Mouse (Mus musculus) lung, postnatal 0 days (tissue): ENCODE results near the gene Bola1. TPM values are rescaled to one million over a fixed set of nuclear protein-coding genes. Genes with fewer than 3 reads are reported as not detected.
A peak's percentile ranks its signal among the peaks of the same experiment; 100 is the strongest.

ENCODE experiments used
- ATAC-seq: fragments of 200-750 bp; cut with Nextera tagmentation; 2 replicates; pipeline ENCODE4 v1.8.0; 2017; ENCODE audit warnings: moderate library complexity
- DNase-seq: peaks from one replicate; pipeline ENCODE4 v3.0.0-alpha.2; 2016; ENCODE audit warnings: low spot score
- H3K27ac ChIP-seq: fragments of 300-500 bp; sonication (generic); 2 replicates; pipeline ENCODE4 v1.5.1; 2014; ENCODE audit warnings: antibody characterized with exemption, mild to moderate bottlenecking, low read length, mixed read lengths
- H3K27me3 ChIP-seq: fragments of 300-500 bp; sonication (generic); replicated peaks from 2 replicates; pipeline ENCODE4 v1.6.1; 2014; ENCODE audit warnings: low read length, mixed read lengths; ENCODE audit not compliant: insufficient read depth
- H3K36me3 ChIP-seq: fragments of 300-500 bp; sonication (generic); 2 replicates; pipeline ENCODE4 v1.6.1; 2014; ENCODE audit warnings: low read length, mixed read lengths; ENCODE audit not compliant: insufficient read depth
- H3K4me1 ChIP-seq: fragments of 300-500 bp; sonication (generic); 2 replicates; pipeline ENCODE4 v1.6.1; 2014; ENCODE audit warnings: antibody characterized with exemption, low read depth, low read length, mixed read lengths; ENCODE audit not compliant: insufficient read depth
- H3K4me2 ChIP-seq: fragments of 300-500 bp; sonication (generic); replicated peaks from 2 replicates; pipeline ENCODE4 v1.6.1; 2014; ENCODE audit warnings: low read depth, mild to moderate bottlenecking, low read length, moderate library complexity, mixed read lengths
- H3K4me3 ChIP-seq: fragments of 300-500 bp; sonication (generic); 2 replicates; pipeline ENCODE4 v1.5.1; 2014; ENCODE audit warnings: low read depth, low read length
- H3K9ac ChIP-seq: fragments of 300-500 bp; sonication (generic); replicated peaks from 2 replicates; pipeline ENCODE4 v1.6.1; 2014; ENCODE audit warnings: low read depth, mild to moderate bottlenecking
- H3K9me3 ChIP-seq: fragments of 300-500 bp; sonication (generic); 2 replicates; pipeline ENCODE4 v1.6.1; 2016; ENCODE audit warnings: low read length, mixed read lengths
- CTCF ChIP-seq: IDR thresholded peaks from 2 replicates; pipeline ENCODE4 v1.5.1; 2016; ENCODE audit warnings: antibody characterized with exemption, mild to moderate bottlenecking
- EP300 ChIP-seq: IDR thresholded peaks from 2 replicates; pipeline ENCODE4 v1.6.1; 2016; ENCODE audit warnings: antibody characterized with exemption, mild to moderate bottlenecking, control low read depth
- WGBS: fragments of 180-500 bp; shearing (Covaris S2); extraction: QIAGEN DNeasy Blood & Tissue Kit; methylation state at CpG from one replicate; pipeline ENCODE4 v1.1.7; 2014; 5-methylcytosine and 5-hydroxymethylcytosine counted together
- polyA plus RNA-seq: library from polyadenylated mRNA; unstranded; fragments of >200 nt; fragmentation: Nextera tagmentation; extraction: Ambion mirVana; gene quantifications from 2 replicates; pipeline ENCODE4 v1.2.1, GENCODE M21; 2015

Bola1 gene
- polyA plus RNA-seq, 1 experiment from 2014 or later, result 50.1 TPM

DNA sequence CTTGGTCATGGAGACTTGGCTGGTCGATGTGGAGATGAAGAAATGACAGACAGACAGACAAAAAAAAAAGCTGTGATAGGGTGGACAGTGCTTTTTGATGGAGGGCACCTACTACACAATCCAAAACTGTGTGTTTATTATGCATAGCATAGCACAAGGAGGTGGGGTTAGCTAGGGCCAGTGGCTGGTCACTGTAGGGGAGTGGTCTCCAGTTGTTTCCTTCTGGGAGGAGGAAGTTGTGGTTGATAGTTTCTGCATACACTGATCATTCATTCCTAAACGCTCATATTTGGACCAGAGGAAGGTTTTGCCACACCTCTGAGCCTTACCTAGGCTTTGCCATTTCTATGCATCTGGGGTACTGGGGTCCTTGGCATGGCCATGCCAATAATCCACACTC, 10.9 kb upstream of the Bola1 start:
- no peak overlapping the region for H3K4me3 ChIP-seq
- ATAC-seq, result no peak
- TF ChIP-seq CTCF (no peak), EP300 (no peak)
- no peaks in the 10 kb centered on the region for H3K27me3 ChIP-seq
- H3K4me2 ChIP-seq, result no peak overlapping the region
- no peaks in the 10 kb centered on the region for H3K36me3 ChIP-seq
- no peaks in the 10 kb centered on the region for H3K9me3 ChIP-seq
- H3K27ac ChIP-seq, result no peak overlapping the region
- H3K9ac ChIP-seq, result no peak overlapping the region
- no peaks in the 10 kb centered on the region for H3K4me1 ChIP-seq
- DNase-seq, result no peak
- 66% methylated on average over 2 of the region's 2 CpGs for WGBS

DNA sequence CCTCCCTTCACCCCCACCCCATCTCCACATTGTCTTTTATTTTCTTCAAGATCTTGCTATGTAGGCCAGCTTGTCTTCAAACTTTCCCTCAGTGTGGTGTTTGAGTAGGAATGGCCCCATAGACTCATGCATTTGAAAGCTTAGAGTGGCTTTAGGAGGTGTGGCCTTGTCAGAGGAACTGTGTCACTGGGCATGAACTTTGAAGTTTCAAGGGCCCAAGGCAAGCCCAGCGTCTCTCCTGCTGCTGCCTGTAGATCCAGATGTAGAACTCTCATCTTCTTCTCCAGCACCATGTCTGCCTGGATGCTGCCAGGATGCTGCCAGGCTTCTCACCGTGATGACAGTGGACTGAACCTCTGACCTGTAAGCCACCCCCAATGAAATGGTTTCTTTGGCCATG, 9.3 kb upstream of the Bola1 start:
- WGBS, result 50% methylated on average over 2 of the region's 2 CpGs
- Histone ChIP-seq H3K9ac (no peak overlapping the region), H3K4me1 (no peaks in the 10 kb centered on the region; the same call in 1 of the 2 replicates), H3K4me2 (no peak overlapping the region), H3K27me3 (no peaks in the 10 kb centered on the region), H3K4me3 (no peak overlapping the region), H3K36me3 (no peaks in the 10 kb centered on the region), H3K9me3 (no peaks in the 10 kb centered on the region), H3K27ac (no peak overlapping the region)
- no peak for DNase-seq
- TF ChIP-seq EP300 (no peak), CTCF (no peak)
- ATAC-seq, result no peak

DNA sequence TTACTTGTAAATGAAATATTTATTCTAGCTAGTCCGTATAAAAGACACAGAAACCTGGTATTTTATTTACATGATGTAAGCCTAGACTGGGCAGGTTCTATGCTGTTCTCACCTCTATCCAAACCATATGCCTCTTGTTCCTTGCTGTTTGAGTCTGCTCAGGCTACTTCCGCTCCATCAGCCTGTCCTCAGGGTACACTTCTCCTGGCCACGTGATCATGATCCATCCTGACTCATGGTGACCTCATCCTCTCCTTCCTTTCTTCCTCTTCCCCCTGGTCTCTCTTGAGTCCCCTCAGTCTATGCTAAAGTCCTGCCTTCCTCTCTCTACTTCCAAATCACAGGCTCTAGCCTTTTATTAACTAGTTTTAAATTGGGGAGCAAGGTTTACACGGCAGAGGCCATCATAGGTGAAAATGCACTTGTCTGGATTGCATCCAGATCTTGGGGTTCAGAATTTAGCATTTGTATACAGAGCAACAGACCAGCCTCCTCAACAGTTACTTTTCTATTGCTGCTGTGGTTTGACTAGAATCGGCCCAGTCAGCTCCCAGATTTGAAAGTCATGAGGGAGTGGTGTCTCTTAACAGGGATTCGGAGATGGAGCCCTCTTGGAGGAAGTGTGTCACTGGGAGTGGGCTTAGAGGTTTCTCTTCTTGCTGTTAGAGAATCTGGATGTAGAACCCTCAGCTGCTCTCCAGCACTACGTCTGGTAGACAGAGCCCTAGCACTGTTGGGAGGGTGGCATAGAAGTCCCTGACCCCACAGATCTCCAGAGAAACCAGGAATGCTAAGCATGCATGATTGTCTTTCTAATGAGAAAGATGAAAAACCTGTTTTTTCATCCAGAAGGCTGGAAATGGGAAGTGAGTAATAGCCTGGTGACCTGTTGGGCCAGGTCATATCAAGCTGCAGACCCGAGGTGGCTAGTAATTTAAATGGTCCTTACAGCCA, 7.5 kb upstream of the Bola1 start:
- H3K4me3 ChIP-seq, result no peak overlapping the region
- H3K9ac ChIP-seq, result no peak overlapping the region
- H3K9me3 ChIP-seq, result no peaks in the 10 kb centered on the region
- DNase-seq, result peak; percentile 74
- TF ChIP-seq EP300 (no peak), CTCF (no peak)
- H3K27ac ChIP-seq, result no peak overlapping the region
- no peaks in the 10 kb centered on the region for H3K27me3 ChIP-seq
- no peak overlapping the region for H3K4me2 ChIP-seq
- H3K36me3 ChIP-seq, result no peaks in the 10 kb centered on the region
- peaks cover 3% of the 10 kb centered on the region; the same call in 1 of the 2 replicates for H3K4me1 ChIP-seq
- 48% methylated on average over 8 of the region's 8 CpGs for WGBS
- ATAC-seq, result peak; percentile 70

DNA sequence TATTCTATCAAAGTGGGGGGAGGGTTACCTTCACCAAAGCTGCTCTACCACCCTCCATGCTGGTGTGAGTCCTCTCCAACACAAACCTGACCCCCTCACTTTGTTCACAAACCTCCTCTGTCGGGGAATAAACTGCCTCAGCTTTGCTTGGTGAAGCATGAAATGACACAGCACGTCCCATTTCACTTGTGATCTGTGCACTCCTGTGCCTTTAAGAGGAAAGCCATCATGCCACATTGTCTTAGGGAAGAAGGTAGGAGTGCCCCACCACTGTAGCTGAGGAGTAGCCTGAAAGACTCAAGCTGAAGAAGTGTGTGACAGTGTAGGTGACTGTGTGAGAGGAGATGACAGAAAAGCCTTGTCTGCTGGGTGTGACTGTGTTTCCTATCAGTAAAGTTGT, 5.9 kb upstream of the Bola1 start:
- H3K4me3 ChIP-seq, result no peak overlapping the region
- no peak overlapping the region for H3K9ac ChIP-seq
- no peak overlapping the region for H3K27ac ChIP-seq
- no peak overlapping the region for H3K4me2 ChIP-seq
- H3K9me3 ChIP-seq, result no peaks in the 10 kb centered on the region
- 48% methylated on average over 2 of the region's 2 CpGs for WGBS
- ATAC-seq (no peak), DNase-seq (no peak)
- H3K4me1 ChIP-seq, result peaks cover 9% of the 10 kb centered on the region; the same call in 1 of the 2 replicates
- no peaks in the 10 kb centered on the region for H3K36me3 ChIP-seq
- no peaks in the 10 kb centered on the region for H3K27me3 ChIP-seq
- no peak for TF ChIP-seq CTCF
- no peak for TF ChIP-seq EP300

DNA sequence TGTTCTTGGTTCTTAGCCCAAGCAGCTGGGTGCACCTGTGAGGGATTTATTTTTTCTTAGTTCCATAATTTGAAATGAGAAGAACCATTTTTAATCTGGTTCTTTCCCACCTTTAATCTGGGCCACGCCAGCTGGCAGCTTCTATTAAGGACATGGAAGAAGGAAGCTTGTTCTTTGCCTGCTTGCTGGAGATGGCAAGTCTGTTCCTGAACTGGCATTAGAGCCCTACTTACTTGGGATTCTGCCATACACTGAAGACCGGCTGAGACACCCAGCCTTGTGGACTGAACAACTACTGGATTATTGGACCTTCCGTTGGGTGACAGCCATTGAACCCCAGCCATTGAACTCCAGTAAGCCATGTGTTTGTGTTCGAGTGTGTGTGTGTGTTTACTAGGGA, 3.3 kb upstream of the Bola1 start:
- TF ChIP-seq CTCF (no peak), EP300 (no peak)
- Histone ChIP-seq H3K4me3 (no peak overlapping the region), H3K27ac (no peak overlapping the region), H3K4me2 (no peak overlapping the region; the same call in 1 of the 2 replicates), H3K27me3 (no peaks in the 10 kb centered on the region), H3K4me1 (peaks cover 9% of the 10 kb centered on the region; the same call in 1 of the 2 replicates), H3K9ac (no peak overlapping the region), H3K9me3 (no peaks in the 10 kb centered on the region), H3K36me3 (no peaks in the 10 kb centered on the region)
- no peak for DNase-seq
- no peak for ATAC-seq
- 84% methylated on average over 4 of the region's 4 CpGs for WGBS

DNA sequence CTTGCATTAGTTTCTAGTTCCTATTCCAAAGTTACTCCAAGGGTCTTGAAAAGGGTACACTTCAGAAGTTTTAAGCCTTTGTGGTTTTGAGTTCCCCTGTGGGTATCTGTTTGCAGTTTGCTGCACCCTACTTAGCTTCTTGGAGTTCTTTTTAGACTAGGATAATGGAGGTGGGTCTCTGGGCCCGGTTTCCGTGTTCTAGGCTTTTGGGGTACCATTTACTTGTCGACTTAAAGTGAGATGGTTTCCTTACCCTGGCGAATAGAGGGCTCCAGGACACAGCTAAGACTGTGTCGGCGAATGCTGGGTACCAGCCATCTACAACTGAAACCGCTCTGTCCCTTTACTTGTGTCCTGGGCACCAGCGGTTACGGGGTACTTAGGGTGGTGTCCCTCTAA, 2.1 kb upstream of the Bola1 start:
- Histone ChIP-seq H3K4me3 (peak overlapping the region; percentile 64), H3K4me2 (peak overlapping the region; percentile 74), H3K9ac (0 out of 2 replicates have a peak overlapping the region, but pooled peaks have one; percentile 37), H3K4me1 (peaks cover 9% of the 10 kb centered on the region; the same call in 1 of the 2 replicates), H3K9me3 (no peaks in the 10 kb centered on the region), H3K27ac (peak overlapping the region; percentile 98), H3K36me3 (no peaks in the 10 kb centered on the region), H3K27me3 (no peaks in the 10 kb centered on the region)
- no peak for DNase-seq
- ATAC-seq, result no peak
- TF ChIP-seq EP300 (no peak), CTCF (no peak)
- WGBS, result 22% methylated on average over 9 of the region's 9 CpGs
